Mouse (Mus musculus) lung, postnatal 14 days (tissue): Measurements from ENCODE around the gene Manba.

Source experiments
- DNase-seq: peaks from one replicate; pipeline ENCODE4 v3.0.0; 2021

The Manba gene

DNA sequence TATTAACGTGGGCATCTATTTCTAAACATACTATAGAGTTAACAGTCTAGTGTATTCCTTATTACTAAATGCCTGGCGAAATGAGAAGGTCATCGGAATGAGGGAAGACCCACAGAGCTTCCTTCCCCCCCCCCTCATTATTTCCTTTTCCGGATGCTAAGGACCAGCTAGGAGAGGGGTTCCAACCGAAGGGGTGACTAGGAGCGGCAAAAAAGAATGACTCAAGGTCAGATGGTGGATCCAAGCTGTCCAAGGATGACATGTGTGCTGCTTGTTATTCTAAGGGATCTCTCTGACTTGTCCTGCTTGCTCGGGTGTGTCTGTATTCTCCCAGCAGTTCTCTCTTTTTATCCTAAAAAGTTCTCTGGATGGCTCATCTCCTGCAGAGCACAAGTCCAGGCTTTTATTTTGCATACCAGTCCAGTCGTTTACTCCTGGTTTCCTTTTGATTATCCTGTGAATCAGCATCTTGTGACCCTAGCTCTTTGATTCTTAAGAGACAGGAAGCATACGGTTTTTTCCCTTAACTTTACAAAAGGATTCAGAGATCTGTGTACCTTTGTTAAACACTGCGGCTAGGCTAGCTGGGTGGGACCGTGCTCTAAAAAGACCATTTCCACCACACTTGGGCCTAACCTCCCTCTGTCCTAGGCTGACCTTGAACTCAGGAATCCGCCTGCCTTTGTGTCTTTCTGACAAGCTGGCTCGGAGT lies 61.0 kb downstream of the Manba start:
- no peak for DNase-seq

GRCm38 (mm10) chr3:135547298-135547697 lies 61.9 kb downstream of the Manba start:
- no peak for DNase-seq

DNA sequence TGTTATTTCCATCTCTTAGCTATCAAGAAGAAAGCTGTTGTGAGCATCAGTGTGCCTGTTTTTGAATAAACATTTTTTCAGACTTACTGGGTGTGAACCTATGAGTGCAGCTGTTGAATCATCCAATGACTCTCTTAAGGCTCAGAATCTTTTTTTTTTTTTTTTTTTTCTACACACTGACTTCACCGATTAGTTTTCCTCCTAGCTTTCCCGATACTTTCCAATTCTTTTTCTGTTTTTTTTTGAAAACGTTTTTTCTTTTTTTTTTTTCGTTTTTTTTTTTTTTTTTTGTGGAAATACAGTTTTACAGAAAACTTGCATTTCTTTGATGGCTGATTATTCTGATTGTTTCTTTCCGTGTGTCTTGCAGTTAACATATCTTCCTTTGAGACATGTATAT lies 67.5 kb downstream of the Manba start:
- DNase-seq = no peak

GRCm38 (mm10) chr3:135555192-135555591 lies 69.8 kb downstream of the Manba start:
- no peak for DNase-seq

- no peak for DNase-seq
Measured at GRCm38 (mm10) chr3:135556052-135556587, 70.7 kb downstream of the Manba start.

- no peak for DNase-seq
Measured at GRCm38 (mm10) chr3:135556851-135557662, 71.6 kb downstream of the Manba start.

DNA sequence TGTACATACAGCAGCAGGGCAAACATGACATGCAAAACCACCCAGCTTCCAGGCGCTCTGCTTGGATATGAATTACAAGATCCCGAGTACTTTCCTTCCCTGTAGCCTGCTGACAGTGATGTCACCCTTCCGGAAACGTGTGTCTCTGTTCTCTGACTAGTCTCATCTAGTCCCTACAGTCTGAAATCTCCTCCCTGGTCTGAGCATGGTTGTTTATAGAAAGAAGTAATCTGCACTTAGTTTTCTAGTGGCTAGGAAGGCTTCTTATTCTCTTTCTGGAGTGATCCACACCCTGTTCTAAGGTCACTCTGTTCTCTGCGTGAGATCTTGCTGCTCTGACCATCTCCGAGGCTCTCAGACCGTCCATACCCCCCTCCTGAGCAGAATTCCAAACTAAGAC lies 76.6 kb downstream of the Manba start:
- DNase-seq = no peak

- DNase-seq = no peak
Measured at GRCm38 (mm10) chr3:135563163-135563689, 77.8 kb downstream of the Manba start.

GRCm38 (mm10) chr3:135564706-135565105 lies 79.3 kb downstream of the Manba start:
- no peak for DNase-seq

DNA sequence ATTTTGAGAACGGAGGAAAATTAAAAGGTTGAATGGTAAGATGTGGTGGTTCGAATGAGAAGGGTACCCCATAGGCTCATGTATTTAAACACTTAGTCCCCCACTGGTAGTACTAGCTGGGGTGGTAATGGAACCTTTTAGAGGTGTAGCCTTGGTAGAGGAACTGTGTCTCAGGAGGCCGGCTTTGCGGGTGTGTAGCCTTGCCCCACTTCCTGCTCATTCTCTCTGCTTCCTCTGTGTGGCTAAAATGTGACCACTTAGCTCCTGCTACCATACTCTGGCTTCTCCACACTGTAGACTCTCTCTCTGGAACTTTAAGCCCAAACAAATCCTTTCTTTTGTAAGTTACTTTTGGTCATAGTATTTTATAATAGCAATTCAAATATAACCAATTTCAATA lies 79.9 kb downstream of the Manba start:
- DNase-seq = no peak

GRCm38 (mm10) chr3:135567888-135568287 lies 82.5 kb downstream of the Manba start:
- DNase-seq = no peak

DNA sequence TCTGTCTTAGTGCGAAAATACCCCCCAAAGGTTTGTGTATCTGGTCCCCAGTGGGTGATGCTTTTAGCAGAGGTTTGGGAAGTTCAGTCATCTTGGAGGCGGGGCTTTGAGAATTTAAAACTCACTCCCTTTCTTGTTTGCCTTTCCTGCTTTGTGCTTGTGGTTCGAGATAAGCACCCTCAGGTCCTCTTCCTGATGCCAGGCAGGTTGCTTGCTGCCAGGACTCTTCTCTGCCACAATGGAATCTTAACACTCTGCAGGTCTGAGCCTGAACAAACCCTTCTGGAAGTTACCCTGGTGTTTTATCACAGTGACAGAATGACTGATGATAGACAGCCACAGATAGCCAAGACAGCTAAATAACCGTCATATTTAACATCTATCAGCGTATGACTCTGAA lies 83.2 kb downstream of the Manba start:
- no peak for DNase-seq

- DNase-seq = no peak
Measured at GRCm38 (mm10) chr3:135571540-135571939, 86.1 kb downstream of the Manba start.

DNA sequence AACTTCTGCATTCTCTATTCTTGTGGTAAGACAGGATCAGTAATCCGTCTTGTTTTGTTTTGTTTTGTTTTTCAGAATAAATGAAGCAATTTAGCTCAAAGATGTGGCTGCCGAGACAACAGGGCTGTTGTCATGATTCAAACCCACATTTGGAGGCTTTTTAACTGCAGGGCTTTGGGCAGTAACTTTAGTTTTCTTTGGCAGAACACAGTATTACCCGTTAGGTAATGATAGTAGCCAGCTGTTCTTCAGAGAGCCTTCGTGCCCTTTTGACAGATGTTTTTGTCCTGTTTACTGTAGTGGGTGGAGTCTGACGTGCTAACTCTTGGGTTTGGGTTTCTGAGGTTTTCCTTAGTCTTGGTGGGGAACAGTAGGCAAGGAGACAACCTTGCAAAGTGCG lies 87.6 kb downstream of the Manba start:
- peak; percentile 20 for DNase-seq

GRCm38 (mm10) chr3:135575126-135575525 lies 89.7 kb downstream of the Manba start:
- no peak for DNase-seq

GRCm38 (mm10) chr3:135578588-135579140 lies 93.3 kb downstream of the Manba start:
- DNase-seq = no peak

GRCm38 (mm10) chr3:135579179-135579578 lies 93.8 kb downstream of the Manba start:
- peak; percentile 21 for DNase-seq

GRCm38 (mm10) chr3:135580439-135581275 lies 95.2 kb downstream of the Manba start:
- peak; percentile 32 for DNase-seq

GRCm38 (mm10) chr3:135581606-135582117 lies 96.3 kb downstream of the Manba start:
- DNase-seq = peak; percentile 43

DNA sequence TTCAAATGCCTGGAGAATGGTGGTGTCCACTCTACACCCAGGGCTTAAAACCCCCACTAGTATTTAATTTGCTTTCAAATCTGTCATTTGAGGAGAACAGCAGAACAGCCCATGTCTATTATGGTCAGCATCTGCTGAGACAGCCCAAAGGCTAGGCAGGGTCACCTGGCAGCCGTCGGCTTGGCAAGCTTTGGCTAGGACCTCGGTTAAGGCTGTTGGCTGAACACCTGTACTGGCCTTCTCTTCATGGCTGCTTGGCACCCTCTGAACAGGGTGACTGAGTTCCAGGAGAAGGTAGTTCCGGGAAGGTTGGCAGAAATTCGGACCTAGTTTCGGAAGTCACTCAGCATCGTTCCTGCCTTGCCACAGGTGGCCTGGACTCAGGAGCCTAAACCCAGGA lies 96.8 kb downstream of the Manba start:
- no peak for DNase-seq

DNA sequence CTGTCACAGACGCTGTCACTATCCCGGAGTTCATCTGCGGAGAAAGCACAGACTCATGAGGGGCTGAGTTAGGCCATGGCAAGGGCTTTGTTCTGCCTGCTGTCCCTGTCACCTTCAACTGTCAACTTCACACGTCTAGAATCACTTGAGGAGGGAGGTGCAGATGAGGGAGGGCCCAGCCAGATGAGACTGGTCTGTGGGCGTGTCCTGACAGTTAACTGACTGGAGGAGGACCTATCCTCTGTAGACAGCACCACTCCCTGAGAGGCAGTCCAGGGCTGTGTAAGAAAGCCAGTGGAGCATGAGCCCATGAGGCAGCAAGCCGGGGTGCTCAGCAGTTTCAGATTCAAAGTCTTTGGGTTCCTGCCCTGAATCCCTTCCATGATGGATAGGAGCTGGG lies 100.1 kb downstream of the Manba start:
- DNase-seq = no peak

GRCm38 (mm10) chr3:135586060-135586459 lies 100.6 kb downstream of the Manba start:
- DNase-seq = no peak
